Mouse (Mus musculus) cortical plate, adult 2 months (tissue): ENCODE data around the gene Zfp692. TPM values are rescaled to one million over a fixed set of nuclear protein-coding genes. Genes with fewer than 3 reads are reported as not detected.

ENCODE experiments used
- H3K27ac ChIP-seq: fragments of 200-500 bp; 2 replicates; pipeline ENCODE4 v1.5.1; 2012; ENCODE audit warnings: low read length, control low read depth, inconsistent platforms; ENCODE audit not compliant: insufficient read depth
- H3K4me1 ChIP-seq: fragments of 200-500 bp; 2 replicates; pipeline ENCODE4 v1.6.1; 2011; ENCODE audit warnings: low read length; ENCODE audit not compliant: control insufficient read depth, insufficient read depth
- H3K4me3 ChIP-seq: fragments of 200-500 bp; 2 replicates; pipeline ENCODE4 v1.5.1; 2011; ENCODE audit warnings: mild to moderate bottlenecking, low read length, control low read depth; ENCODE audit not compliant: insufficient read depth
- CTCF ChIP-seq: fragments of 200-500 bp; IDR thresholded peaks from 2 replicates; pipeline ENCODE4 v1.5.1; 2011; ENCODE audit warnings: mild to moderate bottlenecking, control low read depth, low read length; ENCODE audit not compliant: insufficient read depth; ENCODE audit errors: extremely low read depth
- POLR2A ChIP-seq: fragments of 200-500 bp; IDR thresholded peaks from 2 replicates; pipeline ENCODE4 v1.6.1; 2011; ENCODE audit warnings: mild to moderate bottlenecking, low read length, control low read depth; ENCODE audit not compliant: insufficient read depth; ENCODE audit errors: extremely low read depth
- polyA plus RNA-seq: library from polyadenylated mRNA; depleted of rRNA; stranded (reverse); fragments of >200 nt; gene quantifications from 2 replicates; pipeline ENCODE4 v1.2.3, GENCODE M21; 2012

The Zfp692 gene
- polyA plus RNA-seq, 1 experiment = 65.6 TPM

- H3K27ac ChIP-seq = no peak overlapping the region
- H3K4me1 ChIP-seq = peaks cover 5% of the 10 kb centered on the region; the same call in 1 of the 2 replicates
- TF ChIP-seq CTCF = no peak
- no peak for TF ChIP-seq POLR2A
- no peak overlapping the region for H3K4me3 ChIP-seq
These were observed 17.9 kb downstream of the Zfp692 start for GRCm38 (mm10) chr11:58324614-58325229.

DNA sequence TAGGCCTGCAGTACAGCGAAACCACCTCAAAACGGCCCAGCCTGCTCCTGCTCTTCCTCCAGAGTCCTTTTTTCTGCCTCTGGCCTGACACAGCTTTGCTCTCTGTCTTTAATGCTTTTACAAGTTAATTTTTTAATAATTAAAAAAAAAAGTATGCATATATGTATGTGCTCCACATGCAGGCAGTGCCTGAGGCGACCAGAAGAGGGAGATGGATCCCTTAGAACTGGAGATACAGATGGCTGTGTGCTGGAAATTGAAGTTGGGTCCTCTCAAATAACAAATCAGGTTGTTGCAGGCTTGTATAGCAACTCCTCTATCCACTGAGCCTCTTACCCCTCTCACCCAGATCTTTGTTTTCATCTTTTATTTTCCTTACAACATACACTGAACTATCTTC is 19.9 kb downstream of the Zfp692 start:
- Histone ChIP-seq H3K27ac (no peak overlapping the region), H3K4me1 (peaks cover 6% of the 10 kb centered on the region; the same call in 1 of the 2 replicates), H3K4me3 (no peak overlapping the region)
- TF ChIP-seq CTCF (0 out of 2 replicates have a peak, but pooled peaks have one; percentile 0), POLR2A (no peak)

- no peak for TF ChIP-seq POLR2A
- no peak for TF ChIP-seq CTCF
- H3K4me3 ChIP-seq = peak overlapping the region; percentile 95
These were observed 23.0 kb downstream of the Zfp692 start for GRCm38 (mm10) chr11:58329906-58330275.

GRCm38 (mm10) chr11:58330276-58331148 is 23.6 kb downstream of the Zfp692 start, which contains the start of the genes Zfp672 and Sh3bp5l:
Gene Zfp672, minus strand, starts transcription at chr11:58330339.
Gene Sh3bp5l, plus strand, starts transcription at chr11:58330724.
- peaks cover 9% of the 10 kb centered on the region; the same call in 1 of the 2 replicates for H3K4me1 ChIP-seq
- TF ChIP-seq POLR2A = peak; percentile 75
- no peak for TF ChIP-seq CTCF
- H3K27ac ChIP-seq = peak within 1 kb of the TSS; percentile 40; the same call in 1 of the 2 replicates
- H3K4me3 ChIP-seq = peak within 1 kb of the TSS; percentile 95

More at GRCm38 (mm10) chr11:58329906-58330275, 23.0 kb downstream of the Zfp692 start:
- Histone ChIP-seq H3K4me1 (peaks cover 9% of the 10 kb centered on the region; the same call in 1 of the 2 replicates), H3K27ac (0 out of 2 replicates have a peak overlapping the region, but pooled peaks have one; percentile 9)

GRCm38 (mm10) chr11:58331149-58331495 is 24.3 kb downstream of the Zfp692 start:
- Histone ChIP-seq H3K4me1 (peaks cover 9% of the 10 kb centered on the region; the same call in 1 of the 2 replicates), H3K27ac (no peak overlapping the region), H3K4me3 (peak overlapping the region; percentile 95)
- TF ChIP-seq CTCF = no peak
- no peak for TF ChIP-seq POLR2A

GRCm38 (mm10) chr11:58331546-58331945 is 24.7 kb downstream of the Zfp692 start:
- no peak for TF ChIP-seq POLR2A
- H3K4me3 ChIP-seq = peak overlapping the region; percentile 95; the same call in 1 of the 2 replicates
- H3K27ac ChIP-seq = no peak overlapping the region
- H3K4me1 ChIP-seq = peaks cover 9% of the 10 kb centered on the region; the same call in 1 of the 2 replicates

DNA sequence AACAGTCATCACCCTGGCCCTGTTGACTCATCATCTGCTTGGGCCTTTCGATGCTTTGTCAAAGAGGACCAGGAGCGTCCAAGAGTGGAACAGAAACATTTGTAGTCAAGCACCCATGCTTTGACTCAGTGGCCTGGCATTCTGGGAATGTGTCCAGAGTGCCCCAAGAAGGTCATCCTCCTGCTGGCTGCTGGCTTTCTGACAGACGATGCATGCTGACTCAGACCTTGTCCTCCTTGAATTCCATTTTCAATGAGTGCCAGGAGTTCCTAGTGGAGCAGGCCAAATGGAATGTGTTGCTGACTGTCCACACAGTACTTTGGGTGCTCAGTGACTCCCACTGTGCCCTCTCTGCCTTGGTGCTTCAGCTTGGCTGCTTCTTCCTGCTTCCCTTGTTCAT is 27.9 kb downstream of the Zfp692 start:
- TF ChIP-seq CTCF = no peak
- no peak for TF ChIP-seq POLR2A
- H3K4me3 ChIP-seq = no peak overlapping the region
- H3K27ac ChIP-seq = no peak overlapping the region
- H3K4me1 ChIP-seq = 0 out of 2 replicates have a peak, but pooled peaks cover 5% of the 10 kb centered on the region

- no peak overlapping the region for H3K4me3 ChIP-seq
- TF ChIP-seq CTCF (no peak), POLR2A (no peak)
- no peaks in the 10 kb centered on the region for H3K4me1 ChIP-seq
- no peak overlapping the region for H3K27ac ChIP-seq
These were observed 39.9 kb downstream of the Zfp692 start for GRCm38 (mm10) chr11:58346745-58347144.

GRCm38 (mm10) chr11:58350628-58351027 is 43.8 kb downstream of the Zfp692 start:
- no peak for TF ChIP-seq CTCF
- no peak for TF ChIP-seq POLR2A
- no peak overlapping the region for H3K4me3 ChIP-seq
- peaks cover 2% of the 10 kb centered on the region; the same call in 1 of the 2 replicates for H3K4me1 ChIP-seq
- no peak overlapping the region for H3K27ac ChIP-seq

DNA sequence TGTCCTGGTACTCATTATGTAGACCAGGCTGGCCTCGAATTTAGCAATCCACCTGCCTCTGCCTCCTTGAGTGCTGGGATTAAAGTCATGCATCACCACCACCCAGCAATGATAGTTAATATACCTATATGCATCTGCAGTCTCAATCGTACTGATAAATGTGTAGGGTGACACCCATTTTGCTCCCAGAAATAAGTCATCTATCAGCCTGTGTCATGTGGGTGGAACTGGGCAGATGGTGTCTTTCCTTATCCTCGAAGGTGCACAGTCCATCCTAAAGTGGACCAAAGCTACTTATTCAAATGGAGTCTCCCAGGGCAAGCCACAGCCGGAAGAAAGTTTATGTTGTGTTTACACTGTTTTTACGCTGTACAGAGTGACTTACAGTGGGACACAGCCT is 44.3 kb downstream of the Zfp692 start:
- no peak overlapping the region for H3K27ac ChIP-seq
- no peak for TF ChIP-seq POLR2A
- TF ChIP-seq CTCF = no peak
- no peak overlapping the region for H3K4me3 ChIP-seq
- peaks cover 2% of the 10 kb centered on the region; the same call in 1 of the 2 replicates for H3K4me1 ChIP-seq
